In genomic region chr1:92235600-92235999, GRCm38 (mm10) we compare ENCODE assay signal across 26 mouse cellular contexts. TPM values are rescaled to one million over a fixed set of nuclear protein-coding genes. Genes with fewer than 3 reads are reported as not detected.
DNase-seq lines count a peak whose midpoint lies in the region; ATAC-seq and TF ChIP-seq lines count a peak whose summit lies in the region.
"Had no signal": no experiment of that assay in that cellular context is flagged by ENCODE, and none has a peak within 500 bp of the region (broad histone marks: within the 10 kb centered on the region; RNA-seq: fewer than 3 reads in every experiment).

No protein-coding gene starts in this region.

- no peaks in the 10 kb centered on the region for H3K4me1 ChIP-seq in midbrain, embryonic 15.5 days
- H3K4me1 ChIP-seq: embryonic facial prominence, embryonic 15.5 days; forebrain, embryonic 10.5 days; forebrain, embryonic 12.5 days had no signal

- intact Hi-C loops in left cerebral cortex, adult 2 months (cut with DNase I), result no loop called here

- no peak overlapping the region for H3K27ac ChIP-seq in left cerebral cortex, adult 2 months
- H3K27ac ChIP-seq in midbrain, embryonic 15.5 days, result no peak overlapping the region
- H3K27ac ChIP-seq: embryonic facial prominence, embryonic 13.5 days; embryonic facial prominence, embryonic 15.5 days; forebrain, embryonic 10.5 days; forebrain, embryonic 12.5 days had no signal

- DNase-seq in CD4-positive, CD25-positive, alpha-beta regulatory T cell, adult 2 months (ENCODE audit: low read depth, low spot score), result peak; percentile 48
- peak; percentile 39 for DNase-seq in T-cell, adult 2 months (ENCODE audit: low spot score)
- peak; percentile 21 for DNase-seq in induced T-regulatory cell, adult 2 months (ENCODE audit: low read depth)
- peak; percentile 72 for DNase-seq in naive thymus-derived CD4-positive, alpha-beta T cell, adult 2 months (ENCODE audit: low read depth)
- no peak for DNase-seq in left cerebral cortex, adult 2 months (ENCODE audit: extremely low spot score in 1 of 2, low spot score in 2 of 2)
- DNase-seq in urinary bladder, postnatal 4 days (ENCODE audit: low spot score in 2 of 2), result no peak
- no peak for DNase-seq in urinary bladder, adult 18-20 months (ENCODE audit: low spot score in 2 of 2)
- DNase-seq: adrenal gland, adult 2 months; adrenal gland, postnatal 10 days; adrenal gland, postnatal 25 days; cerebellum, adult 11 months; cerebellum, adult 18-20 months; cerebellum, adult 8-10 months; cerebellum, adult 9-11 months; cerebellum, postnatal 14 days; cerebellum, postnatal 36 days; embryo, embryonic 11 days had no signal

- H3K9me3 ChIP-seq in midbrain, embryonic 15.5 days, result no peaks in the 10 kb centered on the region
- H3K9me3 ChIP-seq: embryonic facial prominence, embryonic 13.5 days; embryonic facial prominence, embryonic 15.5 days; forebrain, embryonic 10.5 days; forebrain, embryonic 12.5 days; G1E had no signal

- H3K4me3 ChIP-seq in left cerebral cortex, adult 2 months, result no peak overlapping the region
- no peak overlapping the region for H3K4me3 ChIP-seq in midbrain, embryonic 15.5 days
- H3K4me3 ChIP-seq: embryonic facial prominence, embryonic 13.5 days; embryonic facial prominence, embryonic 15.5 days; erythroblast, embryonic 14.5 days; forebrain, embryonic 10.5 days; forebrain, embryonic 12.5 days had no signal

- 90% methylated on average over 4 of the region's 4 CpGs for WGBS in midbrain, embryonic 15.5 days

- TF ChIP-seq CTCF in left cerebral cortex, adult 2 months (IDR thresholded peaks at IDR 0.05), result no peak

- no peak overlapping the region for H3K4me2 ChIP-seq in midbrain, embryonic 15.5 days
- H3K4me2 ChIP-seq: embryonic facial prominence, embryonic 13.5 days; embryonic facial prominence, embryonic 15.5 days; forebrain, embryonic 12.5 days had no signal

- H3K36me3 ChIP-seq in midbrain, embryonic 15.5 days (replicated peaks), result no peaks in the 10 kb centered on the region
- H3K36me3 ChIP-seq: embryonic facial prominence, embryonic 13.5 days; embryonic facial prominence, embryonic 15.5 days; forebrain, embryonic 10.5 days; forebrain, embryonic 12.5 days; G1E had no signal

- no peak overlapping the region for H3K9ac ChIP-seq in midbrain, embryonic 15.5 days
- H3K9ac ChIP-seq: embryonic facial prominence, embryonic 13.5 days; embryonic facial prominence, embryonic 15.5 days; forebrain, embryonic 12.5 days had no signal

- no peak for ATAC-seq in midbrain, embryonic 15.5 days (replicated peaks)
- ATAC-seq: forebrain, embryonic 14.5 days; forebrain, embryonic 16.5 days had no signal

- H3K27me3 ChIP-seq in midbrain, embryonic 15.5 days (replicated peaks), result no peaks in the 10 kb centered on the region
- H3K27me3 ChIP-seq: embryonic facial prominence, embryonic 13.5 days; embryonic facial prominence, embryonic 15.5 days; forebrain, embryonic 12.5 days had no signal

RNA-seq across cellular contexts. Expression of gene Hdac4, which starts 40.1 kb away (rescaled TPM):
- 100 to 1,000 TPM; 121 to 123 TPM for total RNA-seq in left cerebral cortex, adult 2 months (2021)
- 27.9 and 30.9 TPM in 2 replicates for polyA plus RNA-seq in midbrain, embryonic 15.5 days (2015; fragmentation: Nextera tagmentation; extraction: Ambion mirVana)

Comparison
In these comparisons a context has a peak if more than half of its experiments do, and no peak if none do; other contexts are left out.
1. DNase-seq: peak in CD4-positive, CD25-positive, alpha-beta regulatory T cell, adult 2 months (single experiment), T-cell, adult 2 months (single experiment), induced T-regulatory cell, adult 2 months (single experiment) and naive thymus-derived CD4-positive, alpha-beta T cell, adult 2 months (single experiment); none in left cerebral cortex, adult 2 months (0 of 2), urinary bladder, postnatal 4 days (0 of 2) and urinary bladder, adult 18-20 months (0 of 2).